ENCODE assay signal across 22 mouse cellular contexts in the genomic region with DNA sequence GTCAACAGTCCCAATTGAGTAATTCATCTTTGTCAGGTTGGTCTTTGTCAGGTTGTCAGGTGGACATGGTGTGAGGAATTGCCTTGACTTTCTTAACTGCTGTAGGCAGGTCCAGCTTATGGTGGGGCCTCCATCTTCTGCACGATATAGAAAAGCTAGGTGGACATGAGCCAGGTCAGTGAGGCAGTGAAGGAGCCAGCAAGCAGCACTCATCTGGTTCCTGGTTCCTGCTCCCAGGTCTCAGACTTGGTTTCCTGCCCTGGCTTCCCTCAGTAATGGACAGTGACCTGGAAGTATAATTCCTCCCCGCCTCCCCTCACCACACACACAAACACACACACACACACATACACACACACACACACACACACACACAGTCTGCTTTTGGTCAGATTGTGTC. TPM values are rescaled to one million over a fixed set of nuclear protein-coding genes. Genes with fewer than 3 reads are reported as not detected.
"Had no signal": no experiment of that assay in that cellular context is flagged by ENCODE, and none has a peak within 500 bp of the region (broad histone marks: within the 10 kb centered on the region; RNA-seq: fewer than 3 reads in every experiment).

No protein-coding gene starts in this region.

- H3K27me3 ChIP-seq: liver, embryonic 15.5 days; lung, embryonic 15.5 days; megakaryocyte, embryonic 14.5 days; midbrain, embryonic 12.5 days; midbrain, embryonic 15.5 days; neural tube, embryonic 12.5 days; stomach, embryonic 15.5 days had no signal

- H3K36me3 ChIP-seq: liver, embryonic 15.5 days; midbrain, embryonic 12.5 days; midbrain, embryonic 15.5 days; neural tube, embryonic 12.5 days had no signal

- H3K9me3 ChIP-seq: liver, embryonic 15.5 days; lung, embryonic 15.5 days; megakaryocyte, embryonic 14.5 days; midbrain, embryonic 12.5 days; midbrain, embryonic 15.5 days; neural tube, embryonic 12.5 days; stomach, embryonic 15.5 days had no signal

- DNase-seq: liver, postnatal 0 days; lung, adult 2 months; lung, postnatal 14 days; lung, postnatal 36 days; right cerebral cortex, postnatal 14 days; thymus, adult 2 months; thymus, postnatal 25 days; thymus, postnatal 4 days had no signal

- H3K9ac ChIP-seq: liver, embryonic 15.5 days; liver, postnatal 0 days; lung, embryonic 15.5 days; midbrain, embryonic 12.5 days; midbrain, embryonic 15.5 days; neural tube, embryonic 12.5 days; stomach, embryonic 15.5 days had no signal

- H3K4me3 ChIP-seq: liver, embryonic 15.5 days; lung, embryonic 15.5 days; megakaryocyte, embryonic 14.5 days; midbrain, embryonic 12.5 days; midbrain, embryonic 15.5 days; neural tube, embryonic 12.5 days; stomach, embryonic 15.5 days had no signal

- H3K4me1 ChIP-seq: liver, embryonic 15.5 days; lung, embryonic 15.5 days; midbrain, embryonic 12.5 days; midbrain, embryonic 15.5 days; neural tube, embryonic 12.5 days; stomach, embryonic 15.5 days had no signal

- H3K27ac ChIP-seq: liver, embryonic 15.5 days; lung, embryonic 15.5 days; macrophage; midbrain, embryonic 12.5 days; midbrain, embryonic 15.5 days; neural tube, embryonic 12.5 days; stomach, embryonic 15.5 days; stomach, postnatal 0 days had no signal

- H3K4me2 ChIP-seq: liver, embryonic 15.5 days; lung, embryonic 15.5 days; midbrain, embryonic 12.5 days; midbrain, embryonic 15.5 days; neural tube, embryonic 12.5 days; stomach, embryonic 15.5 days had no signal

- ATAC-seq: liver, postnatal 0 days; lung, postnatal 0 days; midbrain, embryonic 15.5 days had no signal

RNA-seq across cellular contexts. Expression of gene Rep15, which starts 37.0 kb away (rescaled TPM):
- total RNA-seq: megakaryocyte progenitor cell, adult 5-6 weeks had no signal

RNA-seq across cellular contexts. Expression of gene 1700034J05Rik, which starts 41.2 kb away (rescaled TPM):
- total RNA-seq: megakaryocyte progenitor cell, adult 5-6 weeks; neutrophil, adult 5-6 weeks had no signal
- polyA plus RNA-seq: lung, adult 2 months; macrophage; midbrain, embryonic 15.5 days; spleen, adult 2 months; stomach, postnatal 0 days; thymus, adult 2 months; urinary bladder, adult 2 months had no signal
